Mouse (Mus musculus): ENCODE measurements around the gene Rps6ka5. TPM values are rescaled to one million over a fixed set of nuclear protein-coding genes. Genes with fewer than 3 reads are reported as not detected.

Rps6ka5 gene
- polyA plus RNA-seq, 1 experiment = 2.2 TPM

GRCm38 (mm10) chr12:100604540-100604939 is 122.2 kb downstream of the Rps6ka5 start:
- no peak for DNase-seq (ENCODE audit: low read depth)

GRCm38 (mm10) chr12:100594700-100595099 is 132.1 kb downstream of the Rps6ka5 start:
- no peak for DNase-seq (ENCODE audit: low read depth)

- no peak for DNase-seq (ENCODE audit: low read depth)
Measured at GRCm38 (mm10) chr12:100586601-100587000, 140.2 kb downstream of the Rps6ka5 start.

- DNase-seq (ENCODE audit: low read depth) = no peak
Measured at GRCm38 (mm10) chr12:100579221-100579620, 147.6 kb downstream of the Rps6ka5 start.

- DNase-seq (ENCODE audit: low read depth) = no peak
Measured at GRCm38 (mm10) chr12:100578291-100578690, 148.5 kb downstream of the Rps6ka5 start.

GRCm38 (mm10) chr12:100575739-100576138 is 151.0 kb downstream of the Rps6ka5 start:
- no peak for DNase-seq (ENCODE audit: low read depth)

GRCm38 (mm10) chr12:100570522-100571072 is 156.2 kb downstream of the Rps6ka5 start:
- DNase-seq (ENCODE audit: low read depth) = no peak

- DNase-seq (ENCODE audit: low read depth) = no peak
Measured at GRCm38 (mm10) chr12:100568831-100569230, 158.0 kb downstream of the Rps6ka5 start.

GRCm38 (mm10) chr12:100568105-100568504 is 158.7 kb downstream of the Rps6ka5 start:
- no peak for DNase-seq (ENCODE audit: low read depth)

GRCm38 (mm10) chr12:100567627-100568026 is 159.2 kb downstream of the Rps6ka5 start:
- no peak for DNase-seq (ENCODE audit: low read depth)

- DNase-seq (ENCODE audit: low read depth) = no peak
Measured at GRCm38 (mm10) chr12:100553675-100554074, 173.1 kb downstream of the Rps6ka5 start.

- no peak for DNase-seq (ENCODE audit: low read depth)
Measured at GRCm38 (mm10) chr12:100551972-100552371, 174.8 kb downstream of the Rps6ka5 start.

- DNase-seq (ENCODE audit: low read depth) = no peak
Measured at GRCm38 (mm10) chr12:100544194-100544567, 182.6 kb downstream of the Rps6ka5 start.

- DNase-seq (ENCODE audit: low read depth) = no peak
Measured at GRCm38 (mm10) chr12:100543437-100544193, 183.2 kb downstream of the Rps6ka5 start.

- no peak for DNase-seq (ENCODE audit: low read depth)
Measured at GRCm38 (mm10) chr12:100542494-100542893, 184.3 kb downstream of the Rps6ka5 start.

GRCm38 (mm10) chr12:100542076-100542475 is 184.7 kb downstream of the Rps6ka5 start:
- DNase-seq (ENCODE audit: low read depth) = no peak

- DNase-seq (ENCODE audit: low read depth) = no peak
Measured at GRCm38 (mm10) chr12:100539158-100539714, 187.5 kb downstream of the Rps6ka5 start.

GRCm38 (mm10) chr12:100538445-100539157 is 188.2 kb downstream of the Rps6ka5 start:
- no peak for DNase-seq (ENCODE audit: low read depth)

- no peak for DNase-seq (ENCODE audit: low read depth)
Measured at GRCm38 (mm10) chr12:100537091-100537490, 189.7 kb downstream of the Rps6ka5 start.

- DNase-seq (ENCODE audit: low read depth) = no peak
Measured at GRCm38 (mm10) chr12:100535028-100535427, 191.8 kb downstream of the Rps6ka5 start.

GRCm38 (mm10) chr12:100534028-100534427 is 192.8 kb downstream of the Rps6ka5 start:
- no peak for DNase-seq (ENCODE audit: low read depth)

GRCm38 (mm10) chr12:100533209-100533608 is 193.6 kb downstream of the Rps6ka5 start:
- no peak for DNase-seq (ENCODE audit: low read depth)

- DNase-seq (ENCODE audit: low read depth) = no peak
Measured at GRCm38 (mm10) chr12:100531740-100532139, 195.0 kb downstream of the Rps6ka5 start.

Measured in gonadal fat pad, adult 2 months (tissue).